Mouse (Mus musculus): ENCODE measurements around the gene Qrsl1. TPM values are rescaled to one million over a fixed set of nuclear protein-coding genes. Genes with fewer than 3 reads are reported as not detected.

Gene Qrsl1
- polyA plus RNA-seq, 1 experiment from 2014 or later = 23.0 TPM

DNA sequence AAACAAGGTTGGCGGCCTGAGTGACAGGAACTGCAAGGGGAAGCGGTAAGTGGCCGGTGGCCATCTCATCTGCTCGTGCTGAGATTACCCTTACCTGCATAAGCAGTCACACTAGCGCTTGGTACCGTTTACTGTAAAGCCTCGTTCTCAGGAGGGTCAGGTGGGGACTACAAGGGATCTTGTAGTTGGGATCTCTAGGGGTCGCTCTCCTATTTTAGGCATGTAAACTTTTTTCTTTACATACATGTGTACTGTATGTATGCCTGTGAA, 9.3 kb upstream of the Qrsl1 start:
- WGBS = 91% methylated on average over 8 of the region's 8 CpGs
- H3K9ac ChIP-seq = no peak overlapping the region

DNA sequence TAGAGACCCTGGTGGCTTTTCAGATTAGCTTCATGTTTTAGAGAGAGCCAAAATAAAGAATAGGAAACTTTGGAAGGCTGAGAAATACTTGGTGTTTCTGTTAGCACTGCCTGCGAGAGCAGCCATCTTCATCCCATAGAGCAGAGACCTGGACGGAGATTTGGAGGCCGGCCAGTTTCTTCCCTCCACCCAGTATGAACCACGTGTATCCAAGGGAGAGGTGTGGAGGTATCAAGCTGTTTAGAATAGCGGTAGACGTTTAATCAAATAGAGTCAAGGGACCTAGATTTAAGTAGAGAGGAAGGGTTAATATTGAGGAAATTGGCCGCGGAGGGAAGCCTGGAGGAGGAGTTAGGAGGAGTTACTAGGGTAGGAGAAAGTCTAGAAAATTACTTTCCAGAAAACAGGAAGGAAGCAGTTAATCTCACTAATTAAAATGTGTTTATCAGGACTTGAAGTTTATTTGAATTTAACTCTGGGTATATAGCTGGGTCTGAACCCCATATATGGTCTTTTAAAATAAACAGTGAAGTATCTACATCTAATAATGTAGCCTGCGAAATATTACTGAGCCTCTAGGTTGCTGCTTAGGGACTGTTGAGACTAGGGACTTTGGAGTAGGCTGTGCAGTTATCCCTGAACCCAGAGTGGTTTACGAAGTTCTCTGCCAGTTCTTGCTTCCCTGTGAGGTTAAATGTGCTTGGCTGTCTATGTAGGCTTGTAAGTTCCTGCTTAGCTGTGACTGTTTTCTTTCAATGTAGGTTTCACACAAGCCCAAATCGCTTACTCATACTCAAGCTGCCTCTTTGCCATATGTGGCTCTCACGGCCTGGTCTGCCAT, 8.7 kb upstream of the Qrsl1 start:
- no peak for ATAC-seq (ENCODE audit: low read depth)
- H3K4me1 ChIP-seq (replicated peaks) = no peaks in the 10 kb centered on the region
- no peak overlapping the region for H3K4me3 ChIP-seq
- H3K9ac ChIP-seq = no peak overlapping the region
- H3K36me3 ChIP-seq = no peaks in the 10 kb centered on the region; the same call in 1 of the 2 replicates
- no peak overlapping the region for H3K4me2 ChIP-seq
- WGBS = 94% methylated on average over 12 of the region's 12 CpGs
- H3K27me3 ChIP-seq = no peaks in the 10 kb centered on the region
- H3K9me3 ChIP-seq = no peaks in the 10 kb centered on the region
- no peak overlapping the region for H3K27ac ChIP-seq (replicated peaks)

More for the DNA sequence above, 9.3 kb upstream of the Qrsl1 start:
- no peak overlapping the region for H3K27ac ChIP-seq (replicated peaks)
- no peaks in the 10 kb centered on the region for H3K4me1 ChIP-seq (replicated peaks)
- ATAC-seq (ENCODE audit: low read depth) = no peak
- no peaks in the 10 kb centered on the region; the same call in 1 of the 2 replicates for H3K36me3 ChIP-seq
- no peaks in the 10 kb centered on the region for H3K9me3 ChIP-seq
- H3K4me3 ChIP-seq = no peak overlapping the region
- H3K27me3 ChIP-seq = no peaks in the 10 kb centered on the region
- no peak overlapping the region for H3K4me2 ChIP-seq

DNA sequence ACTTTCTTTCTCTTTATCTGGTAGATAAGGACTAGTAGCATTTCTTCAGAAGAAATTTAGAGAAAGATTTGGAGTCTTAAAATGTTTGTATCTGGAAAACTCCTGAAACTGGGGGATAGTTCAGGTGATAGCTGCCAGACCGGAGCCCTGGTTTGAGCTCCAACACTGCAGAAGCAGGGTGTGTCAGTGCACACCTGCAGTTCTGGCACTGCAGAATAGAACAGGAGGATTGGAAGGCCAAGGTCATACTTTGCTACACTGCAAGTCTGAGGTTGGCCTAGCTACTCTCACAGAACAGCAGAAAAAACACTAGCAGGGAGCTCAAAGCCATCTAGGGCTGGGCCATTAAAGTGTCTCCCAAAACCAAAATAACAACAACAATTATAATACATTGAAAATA, 3.0 kb upstream of the Qrsl1 start:
- WGBS = 95% methylated on average over 1 of the region's 1 CpGs
- H3K27ac ChIP-seq (replicated peaks) = no peak overlapping the region
- H3K4me1 ChIP-seq (replicated peaks) = peaks cover 20% of the 10 kb centered on the region
- H3K4me2 ChIP-seq = no peak overlapping the region
- no peaks in the 10 kb centered on the region for H3K9me3 ChIP-seq
- H3K27me3 ChIP-seq = no peaks in the 10 kb centered on the region
- H3K9ac ChIP-seq = no peak overlapping the region
- H3K36me3 ChIP-seq = no peaks in the 10 kb centered on the region
- no peak overlapping the region for H3K4me3 ChIP-seq
- ATAC-seq (ENCODE audit: low read depth) = no peak

DNA sequence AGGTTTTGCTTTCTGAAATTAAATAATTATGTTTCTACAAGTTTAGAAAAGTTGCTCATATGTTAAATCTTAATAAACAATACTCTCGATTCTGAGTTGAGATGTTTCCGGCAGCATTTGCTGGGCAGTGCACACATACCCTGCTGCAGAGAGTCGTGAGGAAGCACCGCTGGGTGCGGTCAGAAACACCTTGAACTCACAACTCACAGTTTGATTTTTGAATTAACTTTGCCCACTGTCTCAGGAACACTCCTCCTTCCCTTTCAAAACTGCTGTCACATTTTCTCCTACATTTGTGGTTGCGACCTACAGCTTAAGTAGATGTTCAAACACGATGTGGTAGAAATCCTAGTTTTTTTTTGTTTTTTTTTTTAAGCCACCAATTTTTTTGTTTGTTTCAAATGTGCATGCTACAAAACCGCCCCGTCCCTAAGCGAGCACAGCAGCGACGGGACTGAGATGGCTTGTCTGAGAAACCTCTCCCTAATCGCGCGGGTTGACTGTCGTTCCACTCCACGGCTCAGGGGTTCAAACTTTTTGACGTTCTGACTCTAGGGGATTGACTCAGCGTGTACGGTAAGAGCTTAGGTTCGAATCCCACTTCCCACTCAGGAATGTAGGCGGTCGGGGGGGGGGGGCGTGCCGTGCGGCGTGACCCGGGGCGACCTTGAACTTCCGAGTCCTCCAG, 518 bp downstream of the Qrsl1 start:
- ATAC-seq (ENCODE audit: low read depth) = no peak
- H3K4me3 ChIP-seq = peak overlapping the region; percentile 80
- peak overlapping the region; percentile 79 for H3K9ac ChIP-seq
- no peaks in the 10 kb centered on the region for H3K9me3 ChIP-seq
- H3K4me2 ChIP-seq = peak overlapping the region; percentile 79
- WGBS = 8% methylated on average over 30 of the region's 30 CpGs
- H3K36me3 ChIP-seq = no peaks in the 10 kb centered on the region
- H3K27ac ChIP-seq (replicated peaks) = peak overlapping the region; percentile 72
- no peaks in the 10 kb centered on the region for H3K27me3 ChIP-seq
- peaks cover 20% of the 10 kb centered on the region for H3K4me1 ChIP-seq (replicated peaks)

DNA sequence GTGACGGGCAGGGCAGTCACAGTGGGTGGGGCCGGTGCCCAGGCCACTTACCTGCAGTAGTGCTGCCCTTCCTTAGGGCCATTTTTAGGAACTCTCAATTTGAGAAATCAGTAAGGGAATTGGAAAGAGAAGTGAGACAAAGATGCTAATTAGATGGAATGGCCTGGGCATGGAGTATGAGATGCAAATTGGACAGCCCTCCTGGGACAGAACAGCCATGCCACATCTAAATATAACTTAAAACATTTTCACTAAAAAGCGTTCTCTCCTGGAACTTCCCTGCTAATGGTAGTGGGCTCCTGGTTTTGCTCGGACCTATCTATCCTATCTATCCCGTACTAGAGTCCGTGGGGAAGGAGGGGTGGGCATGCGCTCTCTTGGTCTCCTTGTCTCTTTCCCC, 3.3 kb downstream of the Qrsl1 start:
- Histone ChIP-seq H3K4me2 (no peak overlapping the region), H3K9ac (no peak overlapping the region), H3K27me3 (no peaks in the 10 kb centered on the region), H3K27ac (replicated peaks) (no peak overlapping the region), H3K9me3 (no peaks in the 10 kb centered on the region), H3K4me1 (replicated peaks) (peaks cover 18% of the 10 kb centered on the region), H3K4me3 (no peak overlapping the region), H3K36me3 (peaks cover 23% of the 10 kb centered on the region)
- no peak for ATAC-seq (ENCODE audit: low read depth)
- 93% methylated on average over 7 of the region's 7 CpGs for WGBS

DNA sequence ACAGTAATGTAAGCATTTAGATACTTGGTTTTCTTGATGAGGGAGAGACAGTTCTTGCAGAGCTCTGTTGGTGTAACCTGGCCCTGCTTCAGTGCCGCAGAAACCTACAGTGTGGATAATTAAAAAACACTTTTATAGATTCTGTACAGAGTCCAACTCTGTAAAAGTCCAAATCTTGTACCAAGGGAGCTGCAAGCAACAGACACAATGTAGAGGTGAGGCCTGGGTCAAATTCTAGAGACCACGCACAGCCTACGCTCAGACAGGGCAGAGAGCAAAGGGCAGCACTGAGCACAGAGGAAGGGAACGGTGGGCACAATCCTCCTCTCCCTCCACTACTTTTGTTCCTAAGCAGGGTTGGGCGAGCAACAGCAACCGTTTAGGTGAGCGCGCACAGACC, 5.5 kb downstream of the Qrsl1 start:
- H3K9me3 ChIP-seq = no peaks in the 10 kb centered on the region
- 90% methylated on average over 8 of the region's 8 CpGs for WGBS
- H3K27me3 ChIP-seq = no peaks in the 10 kb centered on the region
- ATAC-seq (ENCODE audit: low read depth) = no peak
- H3K4me1 ChIP-seq (replicated peaks) = peaks cover 4% of the 10 kb centered on the region
- no peak overlapping the region for H3K9ac ChIP-seq
- peaks cover 38% of the 10 kb centered on the region for H3K36me3 ChIP-seq
- H3K4me3 ChIP-seq = no peak overlapping the region
- no peak overlapping the region for H3K4me2 ChIP-seq
- no peak overlapping the region for H3K27ac ChIP-seq (replicated peaks)

DNA sequence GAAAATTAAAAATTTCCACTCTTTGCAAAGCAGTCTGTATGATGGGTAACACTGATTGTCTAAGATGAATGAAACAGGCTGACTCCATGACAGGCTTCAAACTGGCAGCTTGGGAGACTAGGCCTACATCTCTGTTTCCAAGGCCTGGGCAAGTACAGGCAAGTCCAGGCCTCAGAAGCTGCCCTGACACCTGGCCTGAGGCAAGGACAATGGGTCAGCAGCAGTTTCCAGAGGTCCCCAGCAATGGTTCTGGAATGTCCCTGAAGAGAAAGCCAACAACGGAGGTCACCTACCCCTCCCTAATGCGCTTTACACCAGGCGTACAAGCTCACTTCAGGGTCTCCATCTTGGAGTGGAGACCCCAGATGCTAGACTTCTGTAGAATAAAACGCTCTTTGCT, 8.6 kb downstream of the Qrsl1 start:
- no peak overlapping the region for H3K4me3 ChIP-seq
- H3K9me3 ChIP-seq = no peaks in the 10 kb centered on the region
- H3K36me3 ChIP-seq = peaks cover 50% of the 10 kb centered on the region
- H3K4me1 ChIP-seq (replicated peaks) = no peaks in the 10 kb centered on the region
- no peaks in the 10 kb centered on the region for H3K27me3 ChIP-seq
- no peak overlapping the region for H3K9ac ChIP-seq
- H3K27ac ChIP-seq (replicated peaks) = no peak overlapping the region
- H3K4me2 ChIP-seq = no peak overlapping the region
- no peak for ATAC-seq (ENCODE audit: low read depth)
- WGBS = 97% methylated on average over 4 of the region's 4 CpGs

DNA sequence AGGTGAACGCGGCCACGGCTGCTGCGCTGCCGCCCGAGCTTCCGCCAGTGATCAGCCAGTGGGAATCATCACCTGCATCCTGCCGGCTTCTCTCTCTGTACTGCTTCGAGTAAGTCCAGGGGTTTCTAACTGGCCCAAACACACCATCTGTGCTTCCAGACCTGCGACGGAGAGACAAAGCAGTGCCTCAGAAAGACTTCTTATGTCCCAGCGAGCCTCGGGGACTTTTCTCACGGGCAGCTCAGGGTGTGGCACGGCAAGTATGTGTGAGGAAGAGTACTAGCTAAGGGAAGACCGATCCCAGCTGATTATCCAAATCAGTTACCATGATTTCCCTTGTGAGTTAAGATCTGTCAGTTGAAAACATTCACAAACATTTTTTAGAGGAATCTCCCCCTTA, 12.6 kb downstream of the Qrsl1 start:
- Histone ChIP-seq H3K4me3 (no peak overlapping the region), H3K4me1 (replicated peaks) (no peaks in the 10 kb centered on the region), H3K36me3 (peaks cover 46% of the 10 kb centered on the region), H3K27ac (replicated peaks) (no peak overlapping the region), H3K27me3 (no peaks in the 10 kb centered on the region), H3K9me3 (no peaks in the 10 kb centered on the region), H3K4me2 (no peak overlapping the region), H3K9ac (no peak overlapping the region)
- WGBS = 91% methylated on average over 16 of the region's 16 CpGs
- ATAC-seq (ENCODE audit: low read depth) = no peak

DNA sequence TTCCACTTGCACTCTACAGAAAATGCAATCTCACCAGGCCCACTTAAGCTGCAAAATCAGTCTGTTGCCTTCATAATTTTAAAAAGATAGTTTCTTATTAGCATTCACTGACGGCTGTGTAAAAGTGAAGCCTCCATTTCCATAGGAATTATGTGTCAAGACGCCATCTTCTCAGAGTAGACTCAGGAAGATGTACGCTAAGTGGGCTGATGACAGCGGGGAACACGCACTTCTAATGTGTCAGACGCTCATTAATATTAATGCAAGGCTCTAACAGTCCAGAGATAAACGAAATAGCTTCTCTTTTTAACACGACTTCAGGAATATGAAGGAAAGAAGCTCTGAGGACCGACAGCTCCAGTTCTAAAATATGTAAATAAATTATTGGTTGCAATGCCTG, 13.9 kb downstream of the Qrsl1 start:
- Histone ChIP-seq H3K36me3 (peaks cover 33% of the 10 kb centered on the region), H3K9ac (no peak overlapping the region), H3K4me3 (no peak overlapping the region), H3K27me3 (no peaks in the 10 kb centered on the region), H3K27ac (replicated peaks) (no peak overlapping the region), H3K9me3 (no peaks in the 10 kb centered on the region), H3K4me2 (no peak overlapping the region), H3K4me1 (replicated peaks) (no peaks in the 10 kb centered on the region)
- 61% methylated on average over 9 of the region's 9 CpGs for whole genome bisulfite sequencing
- ATAC-seq (ENCODE audit: low read depth) = no peak

DNA sequence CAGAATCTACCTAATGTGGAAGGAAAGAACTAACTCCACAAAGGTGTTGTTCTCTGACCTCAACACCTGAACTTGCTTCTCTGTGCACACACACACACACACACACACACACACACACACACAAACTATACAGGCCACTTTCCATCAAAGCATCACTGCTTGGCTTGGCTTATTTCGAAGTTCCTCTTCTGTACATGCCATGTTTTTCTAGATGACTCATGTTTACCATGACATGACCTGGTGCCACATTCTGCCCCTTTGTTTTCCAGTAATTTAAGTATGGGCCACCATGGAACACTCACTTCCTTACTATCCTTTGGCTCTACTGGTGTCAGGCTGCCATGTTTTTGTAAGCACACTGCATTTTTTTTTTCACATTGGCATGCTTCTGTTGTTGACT, 30.1 kb downstream of the Qrsl1 start:
- Histone ChIP-seq H3K27ac (replicated peaks) (no peak overlapping the region), H3K4me3 (no peak overlapping the region), H3K9ac (no peak overlapping the region), H3K27me3 (no peaks in the 10 kb centered on the region), H3K9me3 (no peaks in the 10 kb centered on the region), H3K4me1 (replicated peaks) (no peaks in the 10 kb centered on the region), H3K36me3 (peaks cover 9% of the 10 kb centered on the region; the same call in 1 of the 2 replicates), H3K4me2 (no peak overlapping the region)
- WGBS = 80% methylated on average over 1 of the region's 1 CpGs
- no peak for ATAC-seq (ENCODE audit: low read depth)

DNA sequence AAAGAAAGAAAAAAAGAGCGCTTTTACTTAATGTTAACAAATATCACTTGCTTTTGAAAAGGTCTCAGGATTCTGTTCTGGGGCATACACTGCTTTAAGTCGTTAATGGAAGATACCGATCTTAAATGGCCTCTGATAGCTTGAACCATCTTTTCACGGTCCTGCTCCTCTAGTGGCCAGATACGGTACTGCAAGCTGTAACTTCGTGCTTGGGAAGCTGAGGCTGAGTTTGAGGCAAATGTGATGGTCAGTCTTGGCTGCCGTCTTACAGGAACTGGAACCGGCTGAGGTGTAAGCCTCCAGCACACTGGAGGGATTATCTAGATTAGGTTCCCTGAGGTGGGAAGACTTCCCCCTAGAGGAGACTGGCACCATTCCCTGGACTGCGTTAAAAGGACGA, 30.8 kb downstream of the Qrsl1 start:
- Histone ChIP-seq H3K36me3 (peaks cover 7% of the 10 kb centered on the region; the same call in 1 of the 2 replicates), H3K27me3 (no peaks in the 10 kb centered on the region), H3K4me2 (no peak overlapping the region), H3K27ac (replicated peaks) (no peak overlapping the region), H3K4me1 (replicated peaks) (no peaks in the 10 kb centered on the region), H3K9me3 (no peaks in the 10 kb centered on the region), H3K9ac (no peak overlapping the region), H3K4me3 (no peak overlapping the region)
- WGBS = 68% methylated on average over 10 of the region's 10 CpGs
- ATAC-seq (ENCODE audit: low read depth) = no peak

DNA sequence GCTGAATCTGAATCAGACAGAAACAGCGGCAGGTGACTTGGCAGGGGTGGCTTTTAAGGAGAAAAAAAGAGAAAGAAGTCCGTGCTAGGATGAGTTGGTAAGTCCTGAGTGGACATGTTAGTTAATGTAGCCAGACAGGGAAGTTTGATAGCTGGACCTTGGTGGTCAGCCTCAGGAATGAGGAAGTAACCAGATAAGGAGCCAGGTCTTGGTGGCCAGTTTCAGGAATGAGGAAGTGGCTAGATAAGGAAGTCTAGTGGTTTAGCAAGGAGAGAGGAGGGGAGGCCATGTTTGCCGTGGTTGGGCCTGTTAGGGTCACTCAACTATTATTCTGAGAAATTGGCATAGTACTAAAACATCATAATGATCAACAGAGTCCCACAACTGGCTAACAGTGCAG, 45.2 kb downstream of the Qrsl1 start:
- no peaks in the 10 kb centered on the region for H3K4me1 ChIP-seq (replicated peaks)
- H3K9me3 ChIP-seq = peaks cover 6% of the 10 kb centered on the region; the same call in 1 of the 2 replicates
- H3K36me3 ChIP-seq = no peaks in the 10 kb centered on the region
- no peak overlapping the region for H3K4me3 ChIP-seq
- 91% methylated on average over 3 of the region's 3 CpGs for WGBS
- H3K4me2 ChIP-seq = no peak overlapping the region
- ATAC-seq (ENCODE audit: low read depth) = no peak
- no peaks in the 10 kb centered on the region for H3K27me3 ChIP-seq
- no peak overlapping the region for H3K9ac ChIP-seq
- H3K27ac ChIP-seq (replicated peaks) = no peak overlapping the region

Data from neural tube, embryonic 13.5 days (tissue).